Comparison of ENCODE assay signal across 17 mouse cellular contexts in the genomic region with DNA sequence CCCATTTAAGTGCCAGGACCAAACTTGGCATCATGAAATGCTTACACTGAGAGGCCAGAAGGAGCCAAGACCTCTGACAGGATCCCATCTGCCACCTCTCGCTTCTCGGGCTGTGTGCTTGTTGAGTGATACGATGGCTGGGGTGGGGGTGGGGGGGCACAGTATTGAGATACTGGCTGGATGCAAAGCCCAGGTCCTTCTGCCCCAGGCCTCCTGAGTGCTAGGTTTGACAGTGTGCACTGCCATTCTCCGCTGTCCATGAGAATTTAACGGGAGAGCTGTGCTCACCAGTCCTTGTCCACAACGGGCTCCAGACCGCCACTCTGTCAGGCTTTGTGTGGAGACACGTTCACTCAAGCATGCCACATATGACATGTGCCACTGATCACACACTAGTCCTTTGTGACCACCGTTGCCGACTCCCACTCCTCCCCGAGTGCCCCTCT. TPM values are rescaled to one million over a fixed set of nuclear protein-coding genes. Genes with fewer than 3 reads are reported as not detected.
DNase-seq lines count a peak whose midpoint lies in the region; ATAC-seq and TF ChIP-seq lines count a peak whose summit lies in the region.
"Had no signal": no experiment of that assay in that cellular context is flagged by ENCODE, and none has a peak within 500 bp of the region (broad histone marks: within the 10 kb centered on the region; RNA-seq: fewer than 3 reads in every experiment).

No protein-coding gene starts in this region.

- no peaks in the 10 kb centered on the region for H3K36me3 ChIP-seq in heart, adult 2 months (ENCODE audit: control insufficient read depth, insufficient read depth, low read length)
- no peaks in the 10 kb centered on the region for H3K36me3 ChIP-seq in heart, embryonic 11.5 days (ENCODE audit: control insufficient read depth, insufficient read depth, low read length)
- H3K36me3 ChIP-seq in kidney, embryonic 14.5 days (ENCODE audit: control insufficient read depth, insufficient read depth, low read length) = no peaks in the 10 kb centered on the region
- H3K36me3 ChIP-seq: limb, embryonic 13.5 days; liver, embryonic 15.5 days; neural tube, embryonic 15.5 days had no signal

- no peak overlapping the region for H3K4me2 ChIP-seq in heart, embryonic 11.5 days
- H3K4me2 ChIP-seq in kidney, embryonic 14.5 days (replicated peaks; ENCODE audit: low read depth, low read length) = no peak overlapping the region
- H3K4me2 ChIP-seq: hindbrain, embryonic 14.5 days; limb, embryonic 13.5 days; liver, embryonic 15.5 days; neural tube, embryonic 15.5 days had no signal

- no peaks in the 10 kb centered on the region for H3K27me3 ChIP-seq in heart, adult 2 months (ENCODE audit: control insufficient read depth, insufficient read depth, low read length)
- H3K27me3 ChIP-seq in heart, embryonic 11.5 days (ENCODE audit: control insufficient read depth, insufficient read depth, low read length) = no peaks in the 10 kb centered on the region
- H3K27me3 ChIP-seq in kidney, embryonic 14.5 days (ENCODE audit: control insufficient read depth, insufficient read depth, low read length) = no peaks in the 10 kb centered on the region
- H3K27me3 ChIP-seq: limb, embryonic 13.5 days; neural tube, embryonic 15.5 days had no signal

- peak; percentile 64; the same call in 1 of the 2 replicates for TF ChIP-seq POLR2A in heart, adult 2 months (IDR thresholded peaks at IDR 0.05; ENCODE audit: insufficient read depth, low read depth, low read length)

- no peaks in the 10 kb centered on the region for H3K79me2 ChIP-seq in heart, adult 2 months (replicated peaks; ENCODE audit: control insufficient read depth, insufficient read depth, low read length)

- 0 out of 2 replicates have a peak, but pooled peaks have one; percentile 35 for TF ChIP-seq EP300 in heart, adult 2 months (IDR thresholded peaks at IDR 0.05; ENCODE audit: insufficient read depth, low read depth, low read length)

- peak overlapping the region; percentile 93 for H3K27ac ChIP-seq in heart, adult 2 months
- H3K27ac ChIP-seq in heart, embryonic 11.5 days (ENCODE audit: low read depth, low read length) = no peak overlapping the region
- no peak overlapping the region for H3K27ac ChIP-seq in kidney, embryonic 14.5 days (ENCODE audit: low read depth, low read length)
- H3K27ac ChIP-seq: hindbrain, embryonic 14.5 days; limb, embryonic 13.5 days; liver, embryonic 15.5 days; neural tube, embryonic 15.5 days had no signal

- intact Hi-C loops in heart, adult 2 months (cut with DNase I) = no loop called here

- peak overlapping the region; percentile 14 for H3K9ac ChIP-seq in heart, adult 2 months (ENCODE audit: low read depth, low read length)
- no peak overlapping the region for H3K9ac ChIP-seq in heart, embryonic 11.5 days (ENCODE audit: low read depth, low read length)
- no peak overlapping the region; the same call in 1 of the 2 replicates for H3K9ac ChIP-seq in kidney, embryonic 14.5 days (ENCODE audit: low read depth, low read length)
- H3K9ac ChIP-seq: hindbrain, embryonic 14.5 days; limb, embryonic 13.5 days; liver, embryonic 15.5 days; neural tube, embryonic 15.5 days had no signal

- peak; percentile 40 to 44 for DNase-seq in heart, adult 2 months
- DNase-seq in kidney, adult 8-10 months = no peak
- DNase-seq in cerebellum, postnatal 14 days = peak; percentile 84 to 89
- no peak for DNase-seq in left cerebral cortex, adult 8-10 months (ENCODE audit: low spot score in 2 of 2)
- no peak for DNase-seq in layer of hippocampus, postnatal 36 days
- DNase-seq: adrenal gland, postnatal 25 days; gastrocnemius, postnatal 10 days; kidney, adult 11 months; thymus, postnatal 14 days had no signal

- peaks cover 8% of the 10 kb centered on the region for H3K4me1 ChIP-seq in heart, adult 2 months (ENCODE audit: control insufficient read depth, insufficient read depth, low read length)
- peaks cover 26% of the 10 kb centered on the region for H3K4me1 ChIP-seq in heart, embryonic 11.5 days (ENCODE audit: control insufficient read depth, insufficient read depth, low read length)
- H3K4me1 ChIP-seq in kidney, embryonic 14.5 days (ENCODE audit: control insufficient read depth, insufficient read depth, low read length) = peaks cover 29% of the 10 kb centered on the region

- no peak for TF ChIP-seq CTCF in heart, adult 2 months (IDR thresholded peaks at IDR 0.05)

- ATAC-seq in heart, embryonic 11.5 days (replicated peaks; ENCODE audit: insufficient number of reproducible peaks, low FRiP score, low TSS enrichment) = no peak
- ATAC-seq in kidney, embryonic 14.5 days (ENCODE audit: low FRiP score, low TSS enrichment) = peak; percentile 17; the same call in 1 of the 2 replicates
- ATAC-seq in cerebellum, adult (ENCODE audit: insufficient number of reproducible peaks, low FRiP score, low TSS enrichment) = peak; percentile 79

- peaks cover 3% of the 10 kb centered on the region; the same call in 1 of the 2 replicates for H3K9me3 ChIP-seq in heart, embryonic 11.5 days (replicated peaks; ENCODE audit: control insufficient read depth, low read length)
- peaks cover 5% of the 10 kb centered on the region; the same call in 1 of the 2 replicates for H3K9me3 ChIP-seq in kidney, embryonic 14.5 days (ENCODE audit: control insufficient read depth, low read length)
- H3K9me3 ChIP-seq: limb, embryonic 13.5 days; liver, embryonic 15.5 days; neural tube, embryonic 15.5 days had no signal

- no peak overlapping the region for H3K4me3 ChIP-seq in heart, adult 2 months
- no peak overlapping the region for H3K4me3 ChIP-seq in heart, embryonic 11.5 days (ENCODE audit: low read depth, low read length)
- no peak overlapping the region for H3K4me3 ChIP-seq in kidney, embryonic 14.5 days (ENCODE audit: low read length)
- H3K4me3 ChIP-seq: erythroblast, embryonic 14.5 days; limb, embryonic 13.5 days; liver, embryonic 15.5 days; neural tube, embryonic 15.5 days had no signal

- WGBS in heart, adult 2 months = 64% methylated on average over 11 of the region's 11 CpGs
- WGBS in heart, embryonic 11.5 days (ENCODE audit: insufficient replicate concordance) = 71% methylated on average over 11 of the region's 11 CpGs
- WGBS in kidney, embryonic 14.5 days = 62% methylated on average over 11 of the region's 11 CpGs

RNA-seq across cellular contexts. Expression of gene Atp2a2, which starts 6.9 kb away (rescaled TPM):
- over 10,000 TPM; 11,796 to 13,259 TPM for total RNA-seq in heart, adult 2 months (2021)
- polyA plus RNA-seq in heart, adult 2 months (2012; rRNA removed) = 3,546 and 6,285 TPM in 2 replicates
- 255 and 272 TPM in 2 replicates for polyA plus RNA-seq in heart, embryonic 11.5 days (2014; fragmentation: Nextera tagmentation; extraction: Ambion mirVana)
- 30.3 and 53.2 TPM in 2 replicates for polyA plus RNA-seq in kidney, embryonic 14.5 days (2014; fragmentation: Nextera tagmentation; extraction: Ambion mirVana)
- total RNA-seq in left cerebral cortex, adult 8-10 months (2022) = 100 to 1,000 TPM; 616 to 703 (median 645) TPM
- 100 to 1,000 TPM; 639 to 686 TPM for total RNA-seq in layer of hippocampus, postnatal 36 days (2021)

Comparison
In these comparisons a context has a peak if more than half of its experiments do, and no peak if none do; other contexts are left out.
1. DNase-seq: peak in heart, adult 2 months (2 of 2) and cerebellum, postnatal 14 days (2 of 2); none in kidney, adult 8-10 months (0 of 2), left cerebral cortex, adult 8-10 months (0 of 2) and layer of hippocampus, postnatal 36 days (0 of 2).
2. RNA of gene Atp2a2, which starts 6.9 kb away (total RNA-seq): 11,796 to 13,259 TPM in heart, adult 2 months; 639 to 686 TPM in layer of hippocampus, postnatal 36 days and 616 to 703 TPM in left cerebral cortex, adult 8-10 months; every median in the first group is over 10 times any median in the second.